Mouse (Mus musculus) kidney, postnatal 0 days (tissue): ENCODE measurements around the gene Scrn1. TPM values are rescaled to one million over a fixed set of nuclear protein-coding genes. Genes with fewer than 3 reads are reported as not detected.

Source experiments
- ATAC-seq: fragments of 200-750 bp; cut with Nextera tagmentation; replicated peaks from 2 replicates; pipeline ENCODE4 v1.8.0; 2017; ENCODE audit warnings: low read depth, moderate number of reproducible peaks, moderate TSS enrichment, moderate library complexity; ENCODE audit not compliant: low FRiP score
- DNase-seq: peaks from one replicate; pipeline ENCODE4 v3.0.0-alpha.2; 2016; ENCODE audit warnings: low spot score
- H3K27ac ChIP-seq: fragments of 300-500 bp; sonication (generic); 2 replicates; pipeline ENCODE4 v1.5.1; 2014; ENCODE audit warnings: mild to moderate bottlenecking
- H3K27me3 ChIP-seq: fragments of 300-500 bp; sonication (generic); 2 replicates; pipeline ENCODE4 v1.6.1; 2014; ENCODE audit warnings: low read length, mixed read lengths; ENCODE audit not compliant: insufficient read depth
- H3K36me3 ChIP-seq: fragments of 300-500 bp; sonication (generic); 2 replicates; pipeline ENCODE4 v1.6.1; 2014; ENCODE audit warnings: low read length, mixed read lengths; ENCODE audit not compliant: insufficient read depth
- H3K4me1 ChIP-seq: fragments of 300-500 bp; sonication (generic); replicated peaks from 2 replicates; pipeline ENCODE4 v1.6.1; 2014; ENCODE audit warnings: antibody characterized with exemption, low read length, mixed read lengths; ENCODE audit not compliant: insufficient read depth
- H3K4me2 ChIP-seq: fragments of 300-500 bp; sonication (generic); 2 replicates; pipeline ENCODE4 v1.6.1; 2014; ENCODE audit warnings: mild to moderate bottlenecking, low read length, moderate library complexity, mixed read lengths
- H3K4me3 ChIP-seq: fragments of 300-500 bp; sonication (generic); replicated peaks from 2 replicates; pipeline ENCODE4 v1.5.1; 2014; ENCODE audit warnings: low read depth, low read length
- H3K9ac ChIP-seq: fragments of 300-500 bp; sonication (generic); 2 replicates; pipeline ENCODE4 v1.6.1; 2014; ENCODE audit warnings: low read depth, low read length
- H3K9me3 ChIP-seq: fragments of 300-500 bp; sonication (generic); replicated peaks from 2 replicates; pipeline ENCODE4 v1.6.1; 2016; ENCODE audit warnings: low read length, inconsistent platforms, mixed read lengths
- CTCF ChIP-seq: IDR thresholded peaks from 2 replicates; pipeline ENCODE4 v1.5.1; 2016; ENCODE audit warnings: antibody characterized with exemption, low read depth, mild to moderate bottlenecking, moderate library complexity
- WGBS: fragments of 180-500 bp; shearing (Covaris S2); extraction: QIAGEN DNeasy Blood & Tissue Kit; methylation state at CpG from one replicate; pipeline ENCODE4 v1.1.7; 2014; 5-methylcytosine and 5-hydroxymethylcytosine counted together
- polyA plus RNA-seq: library from polyadenylated mRNA; unstranded; fragments of >200 nt; fragmentation: Nextera tagmentation; extraction: Ambion mirVana; gene quantifications from 2 replicates; pipeline ENCODE4 v1.2.1, GENCODE M21; 2015

Scrn1 gene
- polyA plus RNA-seq, 1 experiment from 2014 or later = 7.0 TPM

- no peak for DNase-seq
- no peak for ATAC-seq
- no peaks in the 10 kb centered on the region for H3K9me3 ChIP-seq
- no peaks in the 10 kb centered on the region for H3K4me1 ChIP-seq
- H3K9ac ChIP-seq = no peak overlapping the region
- H3K4me2 ChIP-seq = no peak overlapping the region
- no peak overlapping the region for H3K4me3 ChIP-seq
- no peaks in the 10 kb centered on the region for H3K27me3 ChIP-seq
- 90% methylated on average over 6 of the region's 6 CpGs for WGBS
- H3K36me3 ChIP-seq = no peaks in the 10 kb centered on the region
- TF ChIP-seq CTCF = no peak
- no peak overlapping the region for H3K27ac ChIP-seq
These were observed 103.5 kb downstream of the Scrn1 start for GRCm38 (mm10) chr6:54462766-54463165.

GRCm38 (mm10) chr6:54460915-54461671, 105.2 kb downstream of the Scrn1 start:
- Histone ChIP-seq H3K4me3 (no peak overlapping the region), H3K4me2 (no peak overlapping the region), H3K9ac (no peak overlapping the region), H3K4me1 (no peaks in the 10 kb centered on the region), H3K9me3 (no peaks in the 10 kb centered on the region), H3K36me3 (no peaks in the 10 kb centered on the region), H3K27me3 (no peaks in the 10 kb centered on the region), H3K27ac (no peak overlapping the region)
- no peak for ATAC-seq
- TF ChIP-seq CTCF = no peak
- no peak for DNase-seq
- 74% methylated on average over 13 of the region's 13 CpGs for WGBS

GRCm38 (mm10) chr6:54460172-54460914, 105.9 kb downstream of the Scrn1 start:
- 76% methylated on average over 6 of the region's 6 CpGs for WGBS
- no peak overlapping the region for H3K4me3 ChIP-seq

GRCm38 (mm10) chr6:54459661-54460060, 106.6 kb downstream of the Scrn1 start:
- no peak for TF ChIP-seq CTCF
- H3K27ac ChIP-seq = no peak overlapping the region
- H3K27me3 ChIP-seq = no peaks in the 10 kb centered on the region
- H3K4me3 ChIP-seq = no peak overlapping the region
- WGBS = 53% methylated on average over 7 of the region's 7 CpGs
- no peaks in the 10 kb centered on the region for H3K36me3 ChIP-seq
- H3K4me1 ChIP-seq = no peaks in the 10 kb centered on the region
- no peak overlapping the region for H3K9ac ChIP-seq
- DNase-seq (no peak), ATAC-seq (no peak)
- no peak overlapping the region for H3K4me2 ChIP-seq
- no peaks in the 10 kb centered on the region for H3K9me3 ChIP-seq

More at GRCm38 (mm10) chr6:54460172-54460914, 105.9 kb downstream of the Scrn1 start:
- Histone ChIP-seq H3K27ac (no peak overlapping the region), H3K9ac (no peak overlapping the region), H3K27me3 (no peaks in the 10 kb centered on the region), H3K4me1 (no peaks in the 10 kb centered on the region), H3K36me3 (no peaks in the 10 kb centered on the region), H3K4me2 (no peak overlapping the region), H3K9me3 (no peaks in the 10 kb centered on the region)
- no peak for ATAC-seq
- TF ChIP-seq CTCF = no peak
- no peak for DNase-seq

Other genes with a start within 250 kb of the Scrn1 start
- gene Prr15, start 240.7 kb downstream of the Scrn1 start, polyA plus RNA-seq = 12.1 and 12.3 TPM in 2 replicates
- 1.4 and 1.7 TPM in 2 replicates for gene Wipf3, start 136.9 kb downstream of the Scrn1 start, polyA plus RNA-seq
- 9.5 and 9.8 TPM in 2 replicates for gene Plekha8, start 28.6 kb upstream of the Scrn1 start, polyA plus RNA-seq
- gene Fkbp14, start 30.8 kb upstream of the Scrn1 start, polyA plus RNA-seq = 19.8 and 20.8 TPM in 2 replicates
- 8.2 and 8.5 TPM in 2 replicates for gene Mturn, start 115.1 kb upstream of the Scrn1 start, polyA plus RNA-seq